Mouse (Mus musculus) hindbrain, embryonic 12.5 days (tissue): ENCODE data around the gene Tmprss9. TPM values are rescaled to one million over a fixed set of nuclear protein-coding genes. Genes with fewer than 3 reads are reported as not detected.

Experiments
- ATAC-seq: fragments of 200-750 bp; cut with Nextera tagmentation; 2 replicates; pipeline ENCODE4 v1.8.0; 2017; ENCODE audit warnings: moderate TSS enrichment; ENCODE audit not compliant: low FRiP score
- H3K27ac ChIP-seq: fragments of 300-500 bp; sonication (generic); 2 replicates; pipeline ENCODE4 v1.5.1; 2016; ENCODE audit warnings: mild to moderate bottlenecking
- H3K27me3 ChIP-seq: fragments of 300-500 bp; sonication (generic); 2 replicates; pipeline ENCODE4 v1.6.1; 2016; ENCODE audit warnings: mild to moderate bottlenecking
- H3K36me3 ChIP-seq: fragments of 300-500 bp; sonication (generic); 2 replicates; pipeline ENCODE4 v1.6.1; 2016; ENCODE audit warnings: mild to moderate bottlenecking
- H3K4me1 ChIP-seq: fragments of 300-500 bp; sonication (generic); 2 replicates; pipeline ENCODE4 v1.6.1; 2016
- H3K4me2 ChIP-seq: fragments of 300-500 bp; sonication (generic); replicated peaks from 2 replicates; pipeline ENCODE4 v1.6.1; 2016; ENCODE audit warnings: mild to moderate bottlenecking
- H3K4me3 ChIP-seq: fragments of 300-500 bp; sonication (generic); 2 replicates; pipeline ENCODE4 v1.5.1; 2016; ENCODE audit warnings: mild to moderate bottlenecking
- H3K9ac ChIP-seq: fragments of 300-500 bp; sonication (generic); 2 replicates; pipeline ENCODE4 v1.6.1; 2016; ENCODE audit warnings: mild to moderate bottlenecking, moderate library complexity
- H3K9me3 ChIP-seq: fragments of 300-500 bp; sonication (generic); replicated peaks from 2 replicates; pipeline ENCODE4 v1.6.1; 2016; ENCODE audit warnings: mild to moderate bottlenecking
- WGBS: fragments of 180-500 bp; shearing (Covaris S2); methylation state at CpG from one replicate; pipeline ENCODE4 v1.1.7; 2016; 5-methylcytosine and 5-hydroxymethylcytosine counted together
- polyA plus RNA-seq: library from polyadenylated mRNA; unstranded; fragments of >200 nt; fragmentation: Nextera tagmentation; extraction: Ambion mirVana; gene quantifications from 2 replicates; pipeline ENCODE4 v1.2.1, GENCODE M21; 2016

The Tmprss9 gene
- polyA plus RNA-seq, 1 experiment from 2014 or later = 0.08 TPM

DNA sequence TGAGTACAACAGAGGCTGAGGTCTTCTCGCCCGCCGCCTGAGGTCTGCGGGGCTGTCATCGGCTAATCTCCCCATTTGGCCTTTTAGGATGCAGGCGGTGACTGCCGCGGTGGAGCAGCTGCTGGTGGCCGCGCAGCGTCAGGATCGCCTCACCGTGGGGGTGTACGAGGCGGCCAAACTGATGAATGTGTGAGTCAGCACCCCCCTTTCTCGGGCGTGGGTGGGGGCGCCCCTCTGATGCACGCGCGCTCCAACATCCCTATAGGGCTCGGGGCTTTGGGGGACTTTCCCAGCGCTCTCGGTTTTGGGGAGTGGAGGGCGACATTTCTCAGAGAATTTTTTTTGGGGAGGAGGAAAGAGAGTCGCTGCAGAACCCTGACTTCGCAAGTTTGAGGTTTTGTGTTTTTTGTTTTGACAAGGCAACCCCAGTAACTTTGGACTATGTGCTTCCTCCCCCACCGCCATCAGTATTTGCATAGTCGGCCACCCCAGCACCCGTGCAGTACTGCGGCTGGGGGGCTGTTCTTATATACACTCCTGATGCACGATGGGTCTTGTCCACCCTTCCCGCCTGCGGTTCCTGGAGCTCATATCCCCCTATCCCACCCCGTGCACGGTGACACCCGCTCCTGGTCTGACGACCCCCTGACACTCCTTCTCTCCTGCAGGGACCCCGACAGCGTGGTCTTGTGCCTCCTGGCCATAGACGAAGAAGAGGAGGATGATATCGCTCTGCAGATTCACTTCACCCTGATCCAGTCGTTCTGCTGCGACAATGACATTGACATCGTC lies 58.9 kb downstream of the Tmprss9 start:
- under 1% methylated on average over 45 of the region's 45 CpGs for WGBS
- Histone ChIP-seq H3K4me3 (peak overlapping the region; percentile 45), H3K9me3 (no peaks in the 10 kb centered on the region), H3K36me3 (no peaks in the 10 kb centered on the region), H3K27ac (no peak overlapping the region), H3K4me2 (peak overlapping the region; percentile 75), H3K9ac (peak overlapping the region; percentile 58), H3K4me1 (peaks cover 60% of the 10 kb centered on the region), H3K27me3 (peaks cover 55% of the 10 kb centered on the region)
- ATAC-seq = peak; percentile 22; the same call in 1 of the 2 replicates

DNA sequence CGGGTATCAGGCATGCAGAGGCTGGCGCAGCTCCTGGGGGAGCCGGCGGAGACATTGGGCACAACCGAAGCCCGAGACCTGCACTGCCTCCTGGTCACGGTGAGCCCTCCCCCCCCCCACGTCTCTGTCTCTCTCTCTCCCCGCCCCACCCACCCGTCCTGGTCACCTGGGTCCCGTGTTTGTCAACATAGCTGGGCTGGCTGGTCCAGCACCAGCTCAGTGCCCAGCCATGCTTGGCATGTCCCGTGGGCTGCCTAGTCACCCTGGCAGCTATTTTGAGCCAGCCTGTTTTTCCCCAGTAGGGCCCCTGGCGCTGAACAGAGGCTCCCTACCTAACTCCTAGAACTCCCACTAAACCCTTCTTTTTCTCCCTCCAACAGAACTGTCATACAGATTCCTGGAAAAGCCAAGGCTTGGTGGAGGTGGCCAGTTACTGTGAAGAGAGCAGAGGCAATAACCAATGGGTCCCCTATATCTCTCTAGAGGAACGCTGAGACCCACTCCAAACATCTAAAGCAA lies 59.6 kb downstream of the Tmprss9 start:
- H3K9ac ChIP-seq = peak overlapping the region; percentile 58; the same call in 1 of the 2 replicates
- no peaks in the 10 kb centered on the region for H3K36me3 ChIP-seq
- peak overlapping the region; percentile 45 for H3K4me3 ChIP-seq
- peaks cover 61% of the 10 kb centered on the region for H3K27me3 ChIP-seq
- no peak overlapping the region for H3K27ac ChIP-seq
- no peaks in the 10 kb centered on the region for H3K9me3 ChIP-seq
- WGBS = 4% methylated on average over 14 of the region's 14 CpGs
- peak overlapping the region; percentile 75 for H3K4me2 ChIP-seq
- H3K4me1 ChIP-seq = peaks cover 67% of the 10 kb centered on the region
- ATAC-seq = no peak

DNA sequence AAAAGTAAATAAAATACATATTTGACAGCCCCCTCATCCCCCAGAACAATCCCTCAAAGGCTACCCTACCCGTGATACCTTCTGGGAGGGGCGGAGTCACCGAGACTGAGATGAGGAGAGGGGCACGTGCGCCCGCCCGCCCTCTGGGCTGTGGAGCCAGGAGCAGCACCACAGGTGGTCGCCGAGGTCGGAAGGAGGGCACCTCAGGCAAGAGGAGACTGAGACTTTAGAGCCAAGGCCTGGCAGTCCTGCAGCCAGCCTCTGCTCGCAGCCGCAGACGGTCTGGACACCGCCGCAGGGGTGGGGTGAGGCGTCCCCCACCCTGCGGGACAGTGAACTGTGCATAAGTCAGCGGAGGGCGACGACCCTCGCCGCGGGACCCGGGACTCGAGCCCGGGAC lies 60.0 kb downstream of the Tmprss9 start:
- H3K4me1 ChIP-seq = peaks cover 71% of the 10 kb centered on the region
- no peaks in the 10 kb centered on the region for H3K9me3 ChIP-seq
- no peak overlapping the region for H3K9ac ChIP-seq
- H3K4me3 ChIP-seq = peak overlapping the region; percentile 45
- H3K27me3 ChIP-seq = peaks cover 66% of the 10 kb centered on the region
- peak overlapping the region; percentile 75 for H3K4me2 ChIP-seq
- ATAC-seq = no peak
- H3K36me3 ChIP-seq = no peaks in the 10 kb centered on the region
- H3K27ac ChIP-seq = no peak overlapping the region
- under 1% methylated on average over 26 of the region's 26 CpGs for WGBS

DNA sequence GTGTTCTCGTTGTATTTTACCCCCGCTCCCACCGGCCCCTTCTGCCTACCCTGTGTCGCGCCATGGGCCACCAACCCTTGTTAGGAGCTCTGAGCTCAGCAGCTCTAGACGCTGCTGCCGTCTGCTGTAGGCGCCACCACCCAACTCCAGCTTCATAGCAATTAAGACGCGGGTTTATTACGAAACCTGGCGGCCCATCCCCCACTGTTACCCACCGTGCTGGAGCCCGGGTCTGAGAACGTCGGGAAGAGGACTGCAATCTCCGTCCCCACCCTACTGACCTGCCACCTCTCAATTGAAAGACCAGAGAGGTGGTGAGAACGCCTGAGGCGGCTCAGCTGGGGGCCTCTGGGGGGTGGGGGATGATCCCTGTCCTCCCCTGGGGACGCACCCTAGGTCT lies 60.6 kb downstream of the Tmprss9 start:
- Histone ChIP-seq H3K4me1 (peaks cover 77% of the 10 kb centered on the region), H3K9ac (no peak overlapping the region)

DNA sequence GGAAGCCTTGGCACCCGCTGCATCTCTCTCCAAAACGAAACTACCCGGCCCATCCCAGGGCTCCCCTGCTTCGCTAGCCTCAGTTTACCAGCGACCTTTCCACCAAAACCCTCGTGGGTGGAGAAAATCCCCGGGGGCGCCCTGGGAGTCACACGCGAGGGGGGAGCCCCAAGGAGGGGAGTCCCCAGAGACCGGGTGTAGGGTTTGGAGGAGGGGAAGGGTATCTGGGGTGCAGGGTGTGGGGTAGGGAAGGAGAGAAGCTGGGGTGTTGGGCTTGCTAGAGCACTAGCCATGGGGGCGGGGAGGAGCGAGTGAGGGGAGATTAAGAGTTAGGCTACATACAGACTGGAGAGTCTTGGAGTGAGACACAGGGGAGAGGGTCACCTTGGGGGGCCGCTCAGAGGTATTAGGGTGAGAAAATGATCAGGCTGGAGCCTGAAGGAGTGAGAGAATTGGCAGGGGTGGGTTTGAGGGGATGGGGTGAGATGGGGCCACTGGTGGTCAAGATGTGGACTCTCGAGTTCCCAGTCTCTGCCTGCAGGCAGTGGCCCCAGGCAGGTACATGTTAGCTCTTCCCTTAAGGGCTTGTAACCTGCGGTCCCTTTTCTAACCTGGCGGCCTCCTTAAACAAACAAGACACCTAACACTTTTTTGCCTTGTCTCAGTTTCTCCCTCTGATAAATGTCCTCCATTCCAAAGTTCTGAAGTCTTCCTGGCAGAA lies 61.2 kb downstream of the Tmprss9 start:
- H3K4me3 ChIP-seq = peak overlapping the region; percentile 45
- H3K4me2 ChIP-seq = peak overlapping the region; percentile 75
- no peak for ATAC-seq
- H3K27ac ChIP-seq = no peak overlapping the region
- peaks cover 78% of the 10 kb centered on the region for H3K27me3 ChIP-seq
- no peaks in the 10 kb centered on the region for H3K9me3 ChIP-seq
- WGBS = 1% methylated on average over 17 of the region's 17 CpGs
- H3K36me3 ChIP-seq = no peaks in the 10 kb centered on the region
- 0 out of 2 replicates have a peak overlapping the region, but pooled peaks have one; percentile 27 for H3K9ac ChIP-seq
- H3K4me1 ChIP-seq = peaks cover 83% of the 10 kb centered on the region

More for the DNA sequence above, 60.6 kb downstream of the Tmprss9 start:
- ATAC-seq = no peak
- H3K27me3 ChIP-seq = peaks cover 71% of the 10 kb centered on the region
- no peaks in the 10 kb centered on the region for H3K36me3 ChIP-seq
- no peaks in the 10 kb centered on the region for H3K9me3 ChIP-seq
- no peak overlapping the region for H3K27ac ChIP-seq
- H3K4me3 ChIP-seq = peak overlapping the region; percentile 45
- H3K4me2 ChIP-seq = peak overlapping the region; percentile 75
- WGBS = under 1% methylated on average over 20 of the region's 20 CpGs

DNA sequence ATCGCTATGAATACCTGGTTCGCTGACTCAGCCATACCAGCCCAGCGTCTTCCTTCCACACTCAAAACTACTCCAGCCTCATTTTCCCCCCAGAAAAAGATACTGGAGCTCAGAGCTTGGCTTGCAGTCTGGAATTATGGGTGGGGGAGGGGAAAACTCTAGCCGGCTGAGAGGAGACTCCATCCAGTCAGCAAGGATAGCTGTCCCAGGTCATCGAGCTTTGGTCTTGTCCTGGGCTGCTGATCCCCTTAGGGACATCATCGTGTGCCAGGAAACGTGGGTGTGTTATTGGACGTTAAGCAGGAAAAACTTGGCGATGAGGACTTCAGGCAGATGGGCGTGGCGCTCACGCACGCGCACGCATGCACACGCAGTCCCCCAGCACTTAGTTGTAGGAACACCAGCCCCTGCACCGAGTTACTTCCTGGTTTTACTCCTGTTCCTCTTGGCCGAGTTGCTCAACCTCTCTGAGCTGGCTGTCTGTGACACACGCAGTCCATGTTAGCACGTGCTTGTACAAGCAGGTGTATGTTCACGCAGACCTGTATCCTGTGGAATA lies 61.9 kb downstream of the Tmprss9 start:
- peaks cover 88% of the 10 kb centered on the region for H3K4me1 ChIP-seq
- H3K27ac ChIP-seq = no peak overlapping the region
- H3K36me3 ChIP-seq = no peaks in the 10 kb centered on the region
- H3K9me3 ChIP-seq = no peaks in the 10 kb centered on the region
- peaks cover 84% of the 10 kb centered on the region for H3K27me3 ChIP-seq
- ATAC-seq = no peak
- peak overlapping the region; percentile 35 for H3K4me2 ChIP-seq
- H3K9ac ChIP-seq = no peak overlapping the region
- peak overlapping the region; percentile 45; the same call in 1 of the 2 replicates for H3K4me3 ChIP-seq
- WGBS = 3% methylated on average over 21 of the region's 21 CpGs

DNA sequence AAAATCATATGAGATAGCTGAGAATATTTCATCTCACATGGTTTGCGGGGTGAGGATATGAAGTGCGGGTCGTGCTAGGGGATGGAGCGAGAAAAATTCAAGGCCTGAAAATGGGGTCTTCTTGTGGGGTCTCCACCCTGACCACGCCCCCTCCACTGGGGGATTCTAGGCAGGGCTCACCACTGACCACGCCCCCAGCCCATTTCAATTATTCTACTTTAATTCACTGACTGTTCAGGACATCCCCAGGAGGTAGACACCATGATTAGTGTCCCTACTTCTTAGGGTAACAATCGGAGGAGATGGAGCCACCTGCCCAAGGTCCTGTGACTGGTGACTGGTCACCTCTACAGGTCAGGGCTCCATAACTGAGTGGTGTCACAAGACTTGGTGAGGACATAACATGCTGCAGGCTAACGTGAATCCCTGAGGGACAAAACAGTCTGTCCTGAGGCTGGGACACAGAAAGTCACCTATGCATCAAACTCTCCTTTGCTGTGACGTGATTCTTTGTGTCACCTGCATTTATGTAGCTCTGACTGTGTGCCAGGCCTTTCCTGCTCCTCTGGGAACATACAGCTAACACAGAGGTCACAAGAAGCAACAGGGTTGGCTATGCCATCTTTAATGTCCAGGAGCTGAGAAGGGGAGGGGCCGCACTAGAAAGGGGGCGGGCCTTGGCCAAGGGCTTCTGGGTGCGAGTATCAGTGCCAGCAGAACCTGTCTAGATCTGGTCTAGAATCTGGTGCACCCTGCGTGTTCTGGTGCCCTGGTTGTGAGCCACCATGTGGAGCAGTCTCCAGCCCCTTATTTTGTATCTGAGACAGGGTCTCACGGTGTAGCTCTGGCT lies 62.7 kb downstream of the Tmprss9 start:
- H3K4me3 ChIP-seq = no peak overlapping the region
- H3K9me3 ChIP-seq = no peaks in the 10 kb centered on the region
- no peak overlapping the region for H3K9ac ChIP-seq
- 35% methylated on average over 14 of the region's 14 CpGs for WGBS
- H3K27ac ChIP-seq = no peak overlapping the region
- no peak for ATAC-seq
- H3K36me3 ChIP-seq = no peaks in the 10 kb centered on the region
- peaks cover 85% of the 10 kb centered on the region for H3K27me3 ChIP-seq
- H3K4me2 ChIP-seq = 0 out of 2 replicates have a peak overlapping the region, but pooled peaks have one; percentile 35
- H3K4me1 ChIP-seq = peaks cover 90% of the 10 kb centered on the region

DNA sequence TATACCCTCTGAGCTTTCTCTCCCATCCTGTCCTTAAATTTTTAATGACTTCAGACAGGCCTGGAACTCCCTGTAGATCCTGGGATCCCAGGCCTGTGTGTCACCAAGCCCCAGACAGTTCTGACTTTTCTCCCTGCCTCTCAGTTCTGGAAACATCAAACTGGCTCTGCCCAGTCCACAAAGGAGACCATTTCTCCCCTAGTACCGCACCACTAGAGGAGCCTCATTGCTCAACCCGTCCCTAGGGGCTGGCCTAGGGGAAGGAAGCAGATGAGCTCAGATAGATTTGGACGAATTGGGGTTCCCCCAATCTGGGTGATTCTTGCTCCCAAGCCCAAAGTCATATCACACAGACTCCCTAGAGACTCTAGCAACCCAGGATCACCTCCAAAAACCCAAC lies 63.6 kb downstream of the Tmprss9 start:
- WGBS = 2% methylated on average over 3 of the region's 3 CpGs
- Histone ChIP-seq H3K27me3 (peaks cover 83% of the 10 kb centered on the region), H3K4me2 (peak overlapping the region; percentile 51), H3K4me3 (0 out of 2 replicates have a peak overlapping the region, but pooled peaks have one; percentile 29), H3K9ac (no peak overlapping the region), H3K27ac (no peak overlapping the region), H3K36me3 (no peaks in the 10 kb centered on the region), H3K9me3 (no peaks in the 10 kb centered on the region), H3K4me1 (peaks cover 94% of the 10 kb centered on the region)
- ATAC-seq = no peak

DNA sequence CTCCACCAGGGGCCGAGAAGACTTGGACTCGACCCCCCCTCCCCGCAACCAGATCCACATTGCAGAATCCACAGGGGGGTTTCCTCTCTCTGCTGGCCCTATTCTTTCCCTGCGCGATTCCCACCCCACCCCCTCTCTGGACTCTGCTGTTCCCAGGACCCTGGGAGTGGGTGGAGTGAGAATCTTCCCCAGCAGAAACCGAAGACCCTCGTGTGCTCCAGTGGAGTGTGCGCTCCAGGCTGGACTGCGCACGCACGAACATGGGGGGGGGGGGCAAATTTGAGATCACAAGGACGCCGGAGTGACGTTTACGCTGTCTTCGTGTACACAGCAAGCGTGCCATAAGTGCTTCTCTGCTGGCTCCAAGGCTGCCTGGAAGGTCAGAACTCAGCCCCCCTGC lies 64.0 kb downstream of the Tmprss9 start:
- Histone ChIP-seq H3K36me3 (no peaks in the 10 kb centered on the region), H3K4me3 (peak overlapping the region; percentile 29; the same call in 1 of the 2 replicates), H3K4me2 (peak overlapping the region; percentile 51), H3K27me3 (peaks cover 79% of the 10 kb centered on the region), H3K9me3 (no peaks in the 10 kb centered on the region), H3K27ac (peak overlapping the region; percentile 78), H3K4me1 (peaks cover 93% of the 10 kb centered on the region), H3K9ac (no peak overlapping the region)
- 5% methylated on average over 17 of the region's 17 CpGs for WGBS
- no peak for ATAC-seq

DNA sequence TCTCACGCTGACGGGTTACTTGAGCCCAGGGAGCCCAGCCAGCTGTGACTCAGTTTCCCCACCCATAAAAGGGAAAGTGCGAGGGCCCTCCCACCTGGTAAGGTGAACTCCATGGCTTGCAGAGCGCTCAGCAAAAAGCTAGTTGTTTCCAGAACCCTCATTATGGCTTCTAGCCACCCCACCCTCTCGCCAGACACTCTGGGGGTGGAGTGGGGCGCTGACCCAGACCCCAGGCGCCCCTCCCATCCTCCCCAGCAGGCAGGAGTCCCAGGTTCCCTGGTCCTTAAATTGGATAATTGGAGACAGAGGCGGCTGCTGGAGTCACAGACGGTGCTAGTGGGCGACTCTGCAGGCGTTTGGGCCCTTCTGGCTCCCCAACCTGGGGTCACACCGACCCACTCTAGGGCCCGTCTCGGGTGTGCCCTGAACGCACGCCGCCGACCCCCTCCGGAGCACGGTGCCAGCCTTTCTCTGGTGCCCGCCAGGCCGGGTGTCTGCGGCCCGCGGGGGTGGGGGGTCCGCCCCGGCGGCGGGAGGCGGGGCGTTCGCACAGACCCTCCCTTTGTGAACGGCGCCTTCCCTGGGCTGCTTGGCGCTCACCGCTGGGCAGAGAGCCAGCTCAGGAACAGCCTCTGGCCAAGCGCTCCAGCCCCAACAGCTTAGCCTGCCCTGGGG lies 64.6 kb downstream of the Tmprss9 start:
- H3K27me3 ChIP-seq = peaks cover 78% of the 10 kb centered on the region
- peaks cover 89% of the 10 kb centered on the region for H3K4me1 ChIP-seq
- 1% methylated on average over 37 of the region's 37 CpGs for WGBS
- peak overlapping the region; percentile 51 for H3K4me2 ChIP-seq
- peak overlapping the region; percentile 54 for H3K9ac ChIP-seq
- peak overlapping the region; percentile 29 for H3K4me3 ChIP-seq
- peak overlapping the region; percentile 78 for H3K27ac ChIP-seq
- H3K9me3 ChIP-seq = no peaks in the 10 kb centered on the region
- H3K36me3 ChIP-seq = no peaks in the 10 kb centered on the region
- ATAC-seq = peak; percentile 33; the same call in 1 of the 2 replicates

DNA sequence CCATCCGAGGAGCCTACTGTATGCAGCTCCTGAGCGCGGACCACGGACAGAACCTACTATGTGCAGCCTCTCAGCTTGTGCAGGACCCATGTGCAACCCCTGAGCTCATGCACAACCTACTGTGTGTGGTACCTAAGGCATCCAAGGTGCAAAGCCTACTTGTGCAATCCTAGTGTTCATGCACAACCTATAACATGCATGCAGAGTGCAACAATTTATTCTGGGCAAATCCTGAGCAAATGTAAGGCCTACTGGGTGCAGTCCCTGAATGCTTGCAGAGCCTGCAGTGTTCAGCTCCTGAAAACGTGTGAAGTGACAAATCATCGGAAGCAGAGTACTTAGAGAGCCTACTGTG lies 65.1 kb downstream of the Tmprss9 start:
- Histone ChIP-seq H3K9ac (peak overlapping the region; percentile 54), H3K9me3 (no peaks in the 10 kb centered on the region), H3K4me3 (peak overlapping the region; percentile 29), H3K27ac (no peak overlapping the region; the same call in 1 of the 2 replicates), H3K36me3 (no peaks in the 10 kb centered on the region), H3K4me1 (peaks cover 83% of the 10 kb centered on the region), H3K27me3 (peaks cover 76% of the 10 kb centered on the region), H3K4me2 (peak overlapping the region; percentile 51)
- WGBS = 16% methylated on average over 6 of the region's 6 CpGs
- no peak for ATAC-seq
